8 mouse cellular contexts compared by ENCODE assay signal in the genomic region with DNA sequence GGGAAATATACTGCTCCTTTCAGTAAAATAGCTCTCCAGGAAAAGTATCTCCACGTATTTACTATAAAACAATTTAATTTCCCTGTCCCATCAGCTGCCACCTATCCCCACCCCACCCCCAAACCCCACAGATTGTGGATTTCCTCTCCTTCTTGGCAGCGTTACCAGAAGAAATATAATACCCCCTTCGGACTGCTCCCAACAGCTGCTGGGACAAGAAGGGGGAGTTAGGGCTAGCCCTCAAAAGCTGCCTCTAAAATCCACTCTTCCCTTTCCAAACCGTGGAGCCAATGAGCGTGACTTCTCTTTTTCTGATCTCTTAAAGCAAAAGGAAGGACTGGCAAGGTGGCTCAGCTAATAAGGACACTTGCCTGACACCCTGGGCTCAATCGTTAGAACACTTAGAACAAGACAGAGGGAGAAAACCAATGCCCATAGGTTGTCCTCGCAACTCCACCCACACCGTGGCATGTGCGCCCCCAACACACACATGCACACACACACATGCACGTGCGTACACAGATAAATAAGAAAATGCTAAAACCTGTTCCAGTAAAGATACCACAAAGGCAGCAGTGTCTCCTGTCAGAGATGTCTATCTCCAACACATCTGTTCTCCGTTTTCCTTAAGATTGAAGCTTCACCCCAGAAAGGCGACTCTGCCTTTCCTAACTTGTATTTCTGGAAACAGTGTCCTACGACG. TPM values are rescaled to one million over a fixed set of nuclear protein-coding genes. Genes with fewer than 3 reads are reported as not detected.
DNase-seq lines count a peak whose midpoint lies in the region; ATAC-seq lines count a peak whose summit lies in the region.

No protein-coding gene starts in this region.

- DNase-seq in ovary, postnatal 14 days (ENCODE audit: low spot score): peak; percentile 6
- no peak for DNase-seq in ovary, adult 18-20 months (ENCODE audit: low spot score)
- DNase-seq in gastrocnemius, postnatal 10 days: peak; percentile 36
- no peak for DNase-seq in testis, postnatal 14 days (ENCODE audit: low spot score)
- no peak for DNase-seq in layer of hippocampus, adult 18-20 months (ENCODE audit: low spot score in 2 of 2)
- no peak for DNase-seq in urinary bladder, postnatal 25 days (ENCODE audit: low spot score)
- DNase-seq in hindbrain, embryonic 10.5 days (ENCODE audit: low spot score): no peak

- H3K27me3 ChIP-seq in liver, embryonic 15.5 days: no peaks in the 10 kb centered on the region
- peaks cover 22% of the 10 kb centered on the region; the same call in 1 of the 2 replicates for H3K27me3 ChIP-seq in hindbrain, embryonic 10.5 days (ENCODE audit: insufficient read depth, poor library complexity, severe bottlenecking)

- H3K27ac ChIP-seq in liver, embryonic 15.5 days (replicated peaks): peak overlapping the region; percentile 72
- H3K27ac ChIP-seq in hindbrain, embryonic 10.5 days: no peak overlapping the region

- H3K9ac ChIP-seq in liver, embryonic 15.5 days: no peak overlapping the region

- ATAC-seq in liver, embryonic 15.5 days (ENCODE audit: insufficient read depth): peak; percentile 78

- H3K4me1 ChIP-seq in liver, embryonic 15.5 days (replicated peaks): peaks cover 55% of the 10 kb centered on the region
- H3K4me1 ChIP-seq in hindbrain, embryonic 10.5 days (replicated peaks): peaks cover 33% of the 10 kb centered on the region

- H3K4me2 ChIP-seq in liver, embryonic 15.5 days: peak overlapping the region; percentile 43

- H3K36me3 ChIP-seq in liver, embryonic 15.5 days (replicated peaks): no peaks in the 10 kb centered on the region
- H3K36me3 ChIP-seq in hindbrain, embryonic 10.5 days: no peaks in the 10 kb centered on the region

- no peaks in the 10 kb centered on the region for H3K9me3 ChIP-seq in liver, embryonic 15.5 days (replicated peaks)
- H3K9me3 ChIP-seq in hindbrain, embryonic 10.5 days: no peaks in the 10 kb centered on the region

- H3K4me3 ChIP-seq in liver, embryonic 15.5 days (replicated peaks): no peak overlapping the region
- H3K4me3 ChIP-seq in hindbrain, embryonic 10.5 days: no peak overlapping the region

- WGBS in liver, embryonic 15.5 days (ENCODE audit: insufficient replicate concordance): 15% methylated on average over 15 of the region's 15 CpGs
- 67% methylated on average over 15 of the region's 15 CpGs for whole genome bisulfite sequencing in hindbrain, embryonic 10.5 days

RNA-seq across cellular contexts. Expression of a gene that starts 7.7 kb away (rescaled TPM):
- 10 to 100 TPM; 23.3 to 24.7 TPM for total RNA-seq in gastrocnemius, postnatal 10 days (2021)
- 2.4 and 3.5 TPM in 2 replicates for polyA plus RNA-seq in liver, embryonic 15.5 days (2015; fragmentation: Nextera tagmentation; extraction: Ambion mirVana)
- 10 to 100 TPM; 36.4 to 38.7 TPM for total RNA-seq in layer of hippocampus, adult 18-20 months (2021)
- polyA plus RNA-seq in hindbrain, embryonic 10.5 days (2016; fragmentation: Nextera tagmentation; extraction: Ambion mirVana): 1.8 and 5.5 TPM in 2 replicates

Comparison
In these comparisons a context has a peak if more than half of its experiments do, and no peak if none do; other contexts are left out.
1. DNase-seq: peak in ovary, postnatal 14 days (single experiment) and gastrocnemius, postnatal 10 days (single experiment); none in ovary, adult 18-20 months (single experiment), testis, postnatal 14 days (single experiment), layer of hippocampus, adult 18-20 months (0 of 2), urinary bladder, postnatal 25 days (single experiment) and hindbrain, embryonic 10.5 days (single experiment).